Mouse (Mus musculus): Measurements from ENCODE around the gene Fgfr2.

GRCm38 (mm10) chr7:130796786-130797185, 2326.4 kb downstream of the Fgfr2 start:
- TF ChIP-seq CTCF (IDR thresholded peaks at IDR 0.05; ENCODE audit: insufficient read depth, low read length) (peak; percentile 39; the same call in 1 of the 2 replicates), POLR2A (IDR thresholded peaks at IDR 0.05; ENCODE audit: borderline replicate concordance, extremely low read depth, low read depth, low read length) (no peak)
